In the genomic region with DNA sequence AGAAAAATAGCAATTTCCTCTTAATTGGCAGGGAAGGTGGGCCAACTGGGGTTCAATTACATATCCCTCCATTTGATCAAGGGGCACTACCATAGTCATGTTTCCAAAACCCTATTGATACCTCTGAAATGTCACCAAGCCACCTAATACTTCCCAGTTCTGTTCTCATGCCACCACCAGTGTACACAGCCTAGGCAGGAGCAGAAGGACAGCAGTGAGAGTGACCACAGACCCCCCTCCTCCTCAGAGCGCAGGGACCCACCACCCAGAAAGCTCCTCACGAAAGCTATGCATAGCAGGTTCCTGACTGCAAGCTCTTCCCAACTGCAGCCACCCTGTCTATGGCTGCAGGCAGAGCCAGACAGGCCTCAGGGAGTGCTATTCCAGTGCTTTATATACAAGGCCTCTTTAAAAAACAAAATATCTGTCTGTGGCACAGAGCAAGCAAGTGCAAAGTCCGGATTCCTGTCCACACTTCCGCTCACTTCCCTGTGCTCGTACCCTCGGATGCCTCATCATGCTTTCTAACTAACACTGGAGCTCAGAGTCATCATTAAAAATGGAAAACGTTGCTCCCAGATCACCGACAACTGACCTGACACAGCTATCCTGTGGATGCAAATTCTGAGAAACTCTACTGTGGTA, we compare ENCODE assay signal across 19 mouse cellular contexts. TPM values are rescaled to one million over a fixed set of nuclear protein-coding genes. Genes with fewer than 3 reads are reported as not detected.
A peak's percentile ranks its signal among the peaks of the same experiment; 100 is the strongest.
DNase-seq lines count a peak whose midpoint lies in the region; ATAC-seq lines count a peak whose summit lies in the region.
"Had no signal": no experiment of that assay in that cellular context is flagged by ENCODE, and none has a peak within 500 bp of the region (broad histone marks: within the 10 kb centered on the region; RNA-seq: fewer than 3 reads in every experiment).

No protein-coding gene starts in this region.

- H3K4me2 ChIP-seq in liver, embryonic 16.5 days (ENCODE audit: low read depth, low read length) = no peak overlapping the region
- H3K4me2 ChIP-seq in liver, embryonic 11.5 days = no peak overlapping the region
- H3K4me2 ChIP-seq in kidney, embryonic 15.5 days = no peak overlapping the region
- H3K4me2 ChIP-seq in midbrain, embryonic 16.5 days (ENCODE audit: low read length) = no peak overlapping the region
- H3K4me2 ChIP-seq: embryonic facial prominence, embryonic 12.5 days; forebrain, embryonic 13.5 days; hindbrain, embryonic 12.5 days; limb, embryonic 12.5 days; liver, embryonic 15.5 days had no signal

- 63% methylated on average over 8 of the region's 8 CpGs for WGBS in liver, embryonic 16.5 days (ENCODE audit: insufficient replicate concordance)
- 76% methylated on average over 8 of the region's 8 CpGs for whole genome bisulfite sequencing in liver, embryonic 11.5 days
- 88% methylated on average over 8 of the region's 8 CpGs for WGBS in kidney, embryonic 15.5 days
- 64% methylated on average over 8 of the region's 8 CpGs for WGBS in midbrain, embryonic 16.5 days

- H3K9me3 ChIP-seq in liver, embryonic 16.5 days (replicated peaks; ENCODE audit: control insufficient read depth, low read length) = no peaks in the 10 kb centered on the region
- no peaks in the 10 kb centered on the region for H3K9me3 ChIP-seq in liver, embryonic 11.5 days (ENCODE audit: control insufficient read depth, low read length)
- no peaks in the 10 kb centered on the region for H3K9me3 ChIP-seq in kidney, embryonic 15.5 days (replicated peaks)
- H3K9me3 ChIP-seq in midbrain, embryonic 16.5 days (replicated peaks; ENCODE audit: control insufficient read depth, low read length, poor library complexity, severe bottlenecking) = no peaks in the 10 kb centered on the region
- H3K9me3 ChIP-seq: embryonic facial prominence, embryonic 12.5 days; forebrain, embryonic 13.5 days; hindbrain, embryonic 12.5 days; limb, embryonic 12.5 days; liver, embryonic 15.5 days had no signal

- H3K27me3 ChIP-seq in liver, embryonic 16.5 days (ENCODE audit: control insufficient read depth, insufficient read depth, low read depth, low read length) = no peaks in the 10 kb centered on the region
- H3K27me3 ChIP-seq in liver, embryonic 11.5 days (replicated peaks; ENCODE audit: control insufficient read depth, insufficient read depth, low read length) = no peaks in the 10 kb centered on the region
- no peaks in the 10 kb centered on the region for H3K27me3 ChIP-seq in kidney, embryonic 15.5 days
- no peaks in the 10 kb centered on the region for H3K27me3 ChIP-seq in midbrain, embryonic 16.5 days (ENCODE audit: control insufficient read depth, insufficient read depth, low read depth, low read length)
- H3K27me3 ChIP-seq: embryonic facial prominence, embryonic 12.5 days; forebrain, embryonic 13.5 days; hindbrain, embryonic 12.5 days; limb, embryonic 12.5 days; liver, embryonic 15.5 days had no signal

- no peak overlapping the region for H3K4me3 ChIP-seq in liver, embryonic 16.5 days (ENCODE audit: low read depth, low read length)
- no peak overlapping the region for H3K4me3 ChIP-seq in liver, embryonic 11.5 days (ENCODE audit: low read depth, low read length)
- H3K4me3 ChIP-seq in kidney, embryonic 15.5 days (replicated peaks) = no peak overlapping the region
- no peak overlapping the region for H3K4me3 ChIP-seq in midbrain, embryonic 16.5 days (ENCODE audit: low read depth, low read length)
- H3K4me3 ChIP-seq: embryonic facial prominence, embryonic 12.5 days; erythroblast, embryonic 14.5 days; forebrain, embryonic 13.5 days; hindbrain, embryonic 12.5 days; limb, embryonic 12.5 days; liver, embryonic 15.5 days had no signal

- DNase-seq in liver, embryonic 11.5 days (ENCODE audit: low spot score) = no peak
- peak; percentile 56 to 68 for DNase-seq in kidney, postnatal 36 days
- DNase-seq in cerebellum, adult 11 months = no peak
- DNase-seq in left cerebral cortex, postnatal 36 days (ENCODE audit: low spot score in 2 of 2) = no peak
- DNase-seq in cerebellum, postnatal 14 days = no peak
- DNase-seq: cerebellum, adult 9-10 months; gastrocnemius, postnatal 36 days; right cerebral cortex, postnatal 14 days; spleen, adult 18-20 months had no signal

- ATAC-seq in liver, embryonic 16.5 days (ENCODE audit: low read depth) = peak; percentile 35; the same call in 1 of the 2 replicates
- ATAC-seq in liver, embryonic 11.5 days (replicated peaks; ENCODE audit: low FRiP score) = no peak; the same call in 1 of the 2 replicates
- 0 out of 2 replicates have a peak, but pooled peaks have one; percentile 29 for ATAC-seq in kidney, embryonic 15.5 days (replicated peaks; ENCODE audit: low FRiP score)
- ATAC-seq in midbrain, embryonic 16.5 days = peak; percentile 24; the same call in 1 of the 2 replicates
- ATAC-seq: forebrain, embryonic 13.5 days; lung, postnatal 0 days had no signal

- no peak overlapping the region for H3K9ac ChIP-seq in liver, embryonic 16.5 days (ENCODE audit: low read depth, low read length)
- no peak overlapping the region for H3K9ac ChIP-seq in liver, embryonic 11.5 days (ENCODE audit: low read depth, low read length)
- no peak overlapping the region for H3K9ac ChIP-seq in kidney, embryonic 15.5 days
- no peak overlapping the region for H3K9ac ChIP-seq in midbrain, embryonic 16.5 days (ENCODE audit: low read depth, low read length)
- H3K9ac ChIP-seq: embryonic facial prominence, embryonic 12.5 days; forebrain, embryonic 13.5 days; hindbrain, embryonic 12.5 days; limb, embryonic 12.5 days; liver, embryonic 15.5 days had no signal

- no peak overlapping the region for H3K27ac ChIP-seq in liver, embryonic 16.5 days (ENCODE audit: low read length)
- H3K27ac ChIP-seq in liver, embryonic 11.5 days (ENCODE audit: low read depth, low read length) = no peak overlapping the region
- H3K27ac ChIP-seq in kidney, embryonic 15.5 days = no peak overlapping the region
- H3K27ac ChIP-seq in midbrain, embryonic 16.5 days (ENCODE audit: low read length) = no peak overlapping the region
- H3K27ac ChIP-seq: embryonic facial prominence, embryonic 12.5 days; forebrain, embryonic 13.5 days; hindbrain, embryonic 12.5 days; limb, embryonic 12.5 days; liver, embryonic 15.5 days had no signal

- H3K4me1 ChIP-seq in liver, embryonic 16.5 days (ENCODE audit: control insufficient read depth, low read depth, low read length) = no peaks in the 10 kb centered on the region
- H3K4me1 ChIP-seq in liver, embryonic 11.5 days (replicated peaks; ENCODE audit: control insufficient read depth, insufficient read depth, low read length) = no peaks in the 10 kb centered on the region
- H3K4me1 ChIP-seq in kidney, embryonic 15.5 days = no peaks in the 10 kb centered on the region
- peaks cover 2% of the 10 kb centered on the region; the same call in 1 of the 2 replicates for H3K4me1 ChIP-seq in midbrain, embryonic 16.5 days (ENCODE audit: control insufficient read depth, insufficient read depth, low read length)
- H3K4me1 ChIP-seq: embryonic facial prominence, embryonic 12.5 days; forebrain, embryonic 13.5 days; hindbrain, embryonic 12.5 days; limb, embryonic 12.5 days; liver, embryonic 15.5 days had no signal

- intact Hi-C loops in left cerebral cortex, postnatal 36 days (cut with DNase I) = no loop called here

- H3K36me3 ChIP-seq in liver, embryonic 16.5 days (ENCODE audit: control insufficient read depth, insufficient read depth) = no peaks in the 10 kb centered on the region
- H3K36me3 ChIP-seq in liver, embryonic 11.5 days (ENCODE audit: control insufficient read depth, insufficient read depth, low read length) = no peaks in the 10 kb centered on the region
- no peaks in the 10 kb centered on the region for H3K36me3 ChIP-seq in kidney, embryonic 15.5 days
- no peaks in the 10 kb centered on the region for H3K36me3 ChIP-seq in midbrain, embryonic 16.5 days (ENCODE audit: control insufficient read depth, insufficient read depth, low read length)
- H3K36me3 ChIP-seq: embryonic facial prominence, embryonic 12.5 days; hindbrain, embryonic 12.5 days; limb, embryonic 12.5 days; liver, embryonic 15.5 days had no signal

RNA-seq across cellular contexts. Expression of a gene that starts 24.3 kb away (rescaled TPM):
- 0.13 and 0.19 TPM in 2 replicates for polyA plus RNA-seq in liver, embryonic 16.5 days (2015; fragmentation: Nextera tagmentation; extraction: Ambion mirVana)
- 0.05 and 0.10 TPM in 2 replicates for polyA plus RNA-seq in liver, embryonic 11.5 days (2014; fragmentation: Nextera tagmentation; extraction: Ambion mirVana)
- polyA plus RNA-seq in kidney, embryonic 15.5 days (2015; fragmentation: Nextera tagmentation; extraction: Ambion mirVana) = 0.80 and 0.83 TPM in 2 replicates
- 26.7 and 29.6 TPM in 2 replicates for polyA plus RNA-seq in midbrain, embryonic 16.5 days (2015; fragmentation: Nextera tagmentation; extraction: Ambion mirVana)
- 10 to 100 TPM in 1 of 2 experiments, 1 to 10 TPM in 1; 8.4 to 11.6 TPM for total RNA-seq in left cerebral cortex, postnatal 36 days (2021)
- polyA plus RNA-seq: erythroblast, embryonic 14.5 days had no signal

Comparison
In these comparisons a context has a peak if more than half of its experiments do, and no peak if none do; other contexts are left out.
1. DNase-seq: peak in kidney, postnatal 36 days (2 of 2); none in liver, embryonic 11.5 days (single experiment), cerebellum, adult 11 months (single experiment), left cerebral cortex, postnatal 36 days (0 of 2) and cerebellum, postnatal 14 days (0 of 2).
2. RNA of a gene that starts 24.3 kb away (polyA plus RNA-seq): 26.7 to 29.6 TPM in midbrain, embryonic 16.5 days; 0.80 to 0.83 TPM in kidney, embryonic 15.5 days, 0.13 to 0.19 TPM in liver, embryonic 16.5 days and 0.05 to 0.10 TPM in liver, embryonic 11.5 days; every median in the first group is over 10 times any median in the second.